ENCODE assay signal across 20 mouse cellular contexts in genomic region chr13:53875546-53875945, GRCm38 (mm10).
A peak's percentile ranks its signal among the peaks of the same experiment; 100 is the strongest.
DNase-seq lines count a peak whose midpoint lies in the region; TF ChIP-seq lines count a peak whose summit lies in the region.
"Had no signal": no experiment of that assay in that cellular context is flagged by ENCODE, and none has a peak within 500 bp of the region (broad histone marks: within the 10 kb centered on the region; RNA-seq: fewer than 3 reads in every experiment).

No protein-coding gene starts in this region.

- H3K27me3 ChIP-seq in kidney, adult 2 months (replicated peaks; ENCODE audit: control insufficient read depth, insufficient read depth, low read length): no peaks in the 10 kb centered on the region
- H3K27me3 ChIP-seq: hindbrain, embryonic 13.5 days had no signal

- H3K27ac ChIP-seq in kidney, adult 2 months (ENCODE audit: insufficient read depth, low read depth, low read length): no peak overlapping the region
- H3K27ac ChIP-seq: embryonic facial prominence, embryonic 10.5 days; forebrain, embryonic 13.5 days; heart, embryonic 10.5 days; hindbrain, embryonic 13.5 days had no signal

- no peak for TF ChIP-seq POLR2A in kidney, adult 2 months (IDR thresholded peaks at IDR 0.05; ENCODE audit: low read depth, low read length)

- TF ChIP-seq CTCF in kidney, adult 2 months (conservative IDR thresholded peaks at IDR 0.05; ENCODE audit: insufficient read depth, insufficient read length, low read depth, low read length): no peak

- peak; percentile 23 to 56 for DNase-seq in frontal cortex, adult 2 months (ENCODE audit: extremely low spot score in 1 of 2, low spot score in 1 of 2)
- DNase-seq in frontal cortex, postnatal 25 days (ENCODE audit: low spot score in 2 of 2): no peak
- peak; percentile 46 to 52 for DNase-seq in left cerebral cortex, adult 9 months (ENCODE audit: low spot score in 2 of 2)
- DNase-seq in left cerebral cortex, postnatal 4 days: no peak
- peak; percentile 20 for DNase-seq in R1 (ENCODE audit: low read depth, low spot score)
- peak; percentile 37 to 45 for DNase-seq in right cerebral cortex, postnatal 36 days (ENCODE audit: low spot score in 2 of 2)
- DNase-seq in kidney, adult 2 months: no peak
- DNase-seq: adrenal gland, postnatal 14 days; B cell, adult 2 months; cerebellum, adult 18-20 months; cerebellum, adult 9-11 months; forebrain, postnatal 0 days; gastrocnemius, postnatal 36 days; heart, adult 18-20 months; heart, postnatal 10 days had no signal

- no peak overlapping the region for H3K4me3 ChIP-seq in kidney, adult 2 months (ENCODE audit: insufficient read depth, low read depth, low read length)
- H3K4me3 ChIP-seq: embryonic facial prominence, embryonic 10.5 days; forebrain, embryonic 13.5 days; heart, embryonic 10.5 days; hindbrain, embryonic 13.5 days had no signal

- H3K4me1 ChIP-seq in kidney, adult 2 months (ENCODE audit: control insufficient read depth, insufficient read depth, low read length): no peaks in the 10 kb centered on the region

- WGBS in kidney, adult 2 months: 82% methylated on average over 4 of the region's 4 CpGs

- H3K36me3 ChIP-seq in kidney, adult 2 months (ENCODE audit: control insufficient read depth, insufficient read depth, low read length): no peaks in the 10 kb centered on the region
- H3K36me3 ChIP-seq: embryonic facial prominence, embryonic 10.5 days; G1E; heart, embryonic 10.5 days; hindbrain, embryonic 13.5 days had no signal

- intact Hi-C loops in left cerebral cortex, postnatal 4 days (cut with DNase I): no loop called here

Comparison
In these comparisons a context has a peak if more than half of its experiments do, and no peak if none do; other contexts are left out.
1. DNase-seq: peak in frontal cortex, adult 2 months (2 of 2), left cerebral cortex, adult 9 months (2 of 2), R1 (single experiment) and right cerebral cortex, postnatal 36 days (2 of 2); none in frontal cortex, postnatal 25 days (0 of 2), left cerebral cortex, postnatal 4 days (single experiment) and kidney, adult 2 months (single experiment).